Mouse (Mus musculus) thymus, adult 18-20 months (tissue): Measurements from ENCODE around the gene Cog3.
"Not testable (repeated sequence)": the region's sequence is repeated elsewhere in the genome, so short reads cannot be mapped to it uniquely, and the experiment has no call there.

Experiments used
- DNase-seq, 2 experiments: peaks; one replicate each; pipeline ENCODE4 v3.0.0; 2022; ENCODE audit warnings: mixed read lengths in 2 of 2

Cog3 gene

GRCm38 (mm10) chr14:75753991-75754817 lies at the start of gene Cog3:
Gene Cog3, minus strand, starts transcription at chr14:75754517.
- DNase-seq, result peak; percentile 95 to 96

- no peak for DNase-seq
Measured at GRCm38 (mm10) chr14:75797769-75798386, 43.6 kb upstream of the Cog3 start.

- DNase-seq, result no peak
Measured at GRCm38 (mm10) chr14:75795918-75796317, 41.6 kb upstream of the Cog3 start.

- no peak for DNase-seq
Measured at GRCm38 (mm10) chr14:75794726-75795125, 40.4 kb upstream of the Cog3 start.

- DNase-seq, result no peak
Measured at GRCm38 (mm10) chr14:75794324-75794723, 40.0 kb upstream of the Cog3 start.

GRCm38 (mm10) chr14:75793110-75793509 lies 38.8 kb upstream of the Cog3 start:
- no peak for DNase-seq

- DNase-seq, result no peak
Measured at GRCm38 (mm10) chr14:75791372-75791771, 37.1 kb upstream of the Cog3 start.

GRCm38 (mm10) chr14:75790411-75790996 lies 36.2 kb upstream of the Cog3 start:
- DNase-seq, result no peak

GRCm38 (mm10) chr14:75789291-75789690 lies 35.0 kb upstream of the Cog3 start:
- DNase-seq, result no peak

- DNase-seq, result no peak
Measured at GRCm38 (mm10) chr14:75787794-75788175, 33.5 kb upstream of the Cog3 start.

GRCm38 (mm10) chr14:75786868-75787793 lies 32.8 kb upstream of the Cog3 start, which contains the start of gene Slc25a30:
Gene Slc25a30, minus strand, starts transcription at chr14:75787037.
- DNase-seq, result peak; percentile 95 to 96

- DNase-seq, result peak in 1 of 2 experiments; percentile 62
Measured at GRCm38 (mm10) chr14:75786424-75786867, 32.1 kb upstream of the Cog3 start.

GRCm38 (mm10) chr14:75779913-75780312 lies 25.6 kb upstream of the Cog3 start:
- no peak for DNase-seq

GRCm38 (mm10) chr14:75776637-75777036 lies 22.3 kb upstream of the Cog3 start:
- no peak for DNase-seq

- no peak for DNase-seq
Measured at GRCm38 (mm10) chr14:75773431-75773830, 19.1 kb upstream of the Cog3 start.

- DNase-seq, result not testable (repeated sequence)
Measured at GRCm38 (mm10) chr14:75772407-75772806, 18.1 kb upstream of the Cog3 start.

GRCm38 (mm10) chr14:75771101-75771501 lies 16.8 kb upstream of the Cog3 start:
- no peak for DNase-seq

GRCm38 (mm10) chr14:75769334-75769733 lies 15.0 kb upstream of the Cog3 start:
- DNase-seq, result peak in 1 of 2 experiments; percentile 40

- no peak for DNase-seq
Measured at GRCm38 (mm10) chr14:75768275-75768608, 13.9 kb upstream of the Cog3 start.

- peak in 1 of 2 experiments; percentile 22 for DNase-seq
Measured at GRCm38 (mm10) chr14:75767492-75768274, 13.4 kb upstream of the Cog3 start.

- DNase-seq, result no peak
Measured at GRCm38 (mm10) chr14:75761028-75761805, 6.9 kb upstream of the Cog3 start.
